Mouse (Mus musculus): ENCODE results near the gene Nudt19. TPM values are rescaled to one million over a fixed set of nuclear protein-coding genes. Genes with fewer than 3 reads are reported as not detected.
A peak's percentile ranks its signal among the peaks of the same experiment; 100 is the strongest.

The Nudt19 gene
- polyA plus RNA-seq (2014; fragmentation: Nextera tagmentation; extraction: Ambion mirVana): 63.7 and 65.5 TPM in 2 replicates

GRCm38 (mm10) chr7:35556205-35556603 is at the start of gene Nudt19:
TSS of gene Nudt19 (minus strand) at chr7:35556304.
- peak within 1 kb of the TSS; percentile 97 for H3K4me2 ChIP-seq (replicated peaks; ENCODE audit: low read depth, low read length)
- 0 out of 2 replicates have a peak, but pooled peaks cover 3% of the 10 kb centered on the region for H3K4me1 ChIP-seq (ENCODE audit: control insufficient read depth, insufficient read depth, low read length)
- no peaks in the 10 kb centered on the region for H3K9me3 ChIP-seq (ENCODE audit: control insufficient read depth, low read length)
- peak within 1 kb of the TSS; percentile 96 for H3K9ac ChIP-seq (ENCODE audit: low read depth, low read length)
- H3K27ac ChIP-seq (ENCODE audit: low read depth, low read length): peak within 1 kb of the TSS; percentile 97
- H3K27me3 ChIP-seq (ENCODE audit: control insufficient read depth, insufficient read depth, low read length): no peaks in the 10 kb centered on the region
- WGBS: 59% methylated on average over 4 of the region's 4 CpGs
- no peaks in the 10 kb centered on the region for H3K36me3 ChIP-seq (ENCODE audit: control insufficient read depth, insufficient read depth, low read length)
- peak within 1 kb of the TSS; percentile 80 for H3K4me3 ChIP-seq (ENCODE audit: low read length)
- ATAC-seq (ENCODE audit: low FRiP score, low TSS enrichment): no peak

GRCm38 (mm10) chr7:35602766-35603165 is 46.7 kb upstream of the Nudt19 start:
- WGBS: 98% methylated on average over 5 of the region's 5 CpGs
- ATAC-seq (ENCODE audit: low FRiP score, low TSS enrichment): no peak
- Histone ChIP-seq H3K4me1 (ENCODE audit: control insufficient read depth, insufficient read depth, low read length) (no peaks in the 10 kb centered on the region), H3K27ac (ENCODE audit: low read depth, low read length) (no peak overlapping the region), H3K9ac (ENCODE audit: low read depth, low read length) (no peak overlapping the region), H3K9me3 (ENCODE audit: control insufficient read depth, low read length) (no peaks in the 10 kb centered on the region), H3K4me3 (ENCODE audit: low read length) (no peak overlapping the region), H3K27me3 (ENCODE audit: control insufficient read depth, insufficient read depth, low read length) (no peaks in the 10 kb centered on the region), H3K36me3 (ENCODE audit: control insufficient read depth, insufficient read depth, low read length) (peaks cover 27% of the 10 kb centered on the region; the same call in 1 of the 2 replicates), H3K4me2 (replicated peaks; ENCODE audit: low read depth, low read length) (no peak overlapping the region)

- H3K4me1 ChIP-seq (ENCODE audit: control insufficient read depth, insufficient read depth, low read length): no peaks in the 10 kb centered on the region
- ATAC-seq (ENCODE audit: low FRiP score, low TSS enrichment): no peak
Observed at GRCm38 (mm10) chr7:35601106-35601505, 45.0 kb upstream of the Nudt19 start.

GRCm38 (mm10) chr7:35600031-35600430 is 43.9 kb upstream of the Nudt19 start:
- 95% methylated on average over 10 of the region's 10 CpGs for WGBS
- ATAC-seq (ENCODE audit: low FRiP score, low TSS enrichment): no peak
- H3K9me3 ChIP-seq (ENCODE audit: control insufficient read depth, low read length): no peaks in the 10 kb centered on the region
- H3K4me3 ChIP-seq (ENCODE audit: low read length): no peak overlapping the region
- no peaks in the 10 kb centered on the region for H3K27me3 ChIP-seq (ENCODE audit: control insufficient read depth, insufficient read depth, low read length)
- H3K4me2 ChIP-seq (replicated peaks; ENCODE audit: low read depth, low read length): no peak overlapping the region
- H3K4me1 ChIP-seq (ENCODE audit: control insufficient read depth, insufficient read depth, low read length): no peaks in the 10 kb centered on the region
- H3K36me3 ChIP-seq (ENCODE audit: control insufficient read depth, insufficient read depth, low read length): peaks cover 25% of the 10 kb centered on the region; the same call in 1 of the 2 replicates
- H3K27ac ChIP-seq (ENCODE audit: low read depth, low read length): no peak overlapping the region
- no peak overlapping the region for H3K9ac ChIP-seq (ENCODE audit: low read depth, low read length)

More at GRCm38 (mm10) chr7:35601106-35601505, 45.0 kb upstream of the Nudt19 start:
- H3K27me3 ChIP-seq (ENCODE audit: control insufficient read depth, insufficient read depth, low read length): no peaks in the 10 kb centered on the region
- H3K4me3 ChIP-seq (ENCODE audit: low read length): no peak overlapping the region
- peaks cover 21% of the 10 kb centered on the region; the same call in 1 of the 2 replicates for H3K36me3 ChIP-seq (ENCODE audit: control insufficient read depth, insufficient read depth, low read length)
- 89% methylated on average over 6 of the region's 6 CpGs for WGBS
- H3K27ac ChIP-seq (ENCODE audit: low read depth, low read length): no peak overlapping the region
- H3K9me3 ChIP-seq (ENCODE audit: control insufficient read depth, low read length): no peaks in the 10 kb centered on the region
- H3K9ac ChIP-seq (ENCODE audit: low read depth, low read length): no peak overlapping the region
- H3K4me2 ChIP-seq (replicated peaks; ENCODE audit: low read depth, low read length): no peak overlapping the region

GRCm38 (mm10) chr7:35599492-35599891 is 43.4 kb upstream of the Nudt19 start:
- Histone ChIP-seq H3K27ac (ENCODE audit: low read depth, low read length) (no peak overlapping the region), H3K4me2 (replicated peaks; ENCODE audit: low read depth, low read length) (no peak overlapping the region), H3K4me1 (ENCODE audit: control insufficient read depth, insufficient read depth, low read length) (no peaks in the 10 kb centered on the region), H3K9me3 (ENCODE audit: control insufficient read depth, low read length) (no peaks in the 10 kb centered on the region), H3K27me3 (ENCODE audit: control insufficient read depth, insufficient read depth, low read length) (no peaks in the 10 kb centered on the region), H3K36me3 (ENCODE audit: control insufficient read depth, insufficient read depth, low read length) (peaks cover 25% of the 10 kb centered on the region; the same call in 1 of the 2 replicates), H3K4me3 (ENCODE audit: low read length) (no peak overlapping the region), H3K9ac (ENCODE audit: low read depth, low read length) (no peak overlapping the region)
- no peak for ATAC-seq (ENCODE audit: low FRiP score, low TSS enrichment)
- 96% methylated on average over 9 of the region's 9 CpGs for WGBS

- Histone ChIP-seq H3K9me3 (ENCODE audit: control insufficient read depth, low read length) (no peaks in the 10 kb centered on the region), H3K27me3 (ENCODE audit: control insufficient read depth, insufficient read depth, low read length) (no peaks in the 10 kb centered on the region), H3K36me3 (ENCODE audit: control insufficient read depth, insufficient read depth, low read length) (peaks cover 29% of the 10 kb centered on the region), H3K4me2 (replicated peaks; ENCODE audit: low read depth, low read length) (no peak overlapping the region), H3K27ac (ENCODE audit: low read depth, low read length) (no peak overlapping the region), H3K4me1 (ENCODE audit: control insufficient read depth, insufficient read depth, low read length) (no peaks in the 10 kb centered on the region), H3K9ac (ENCODE audit: low read depth, low read length) (no peak overlapping the region), H3K4me3 (ENCODE audit: low read length) (no peak overlapping the region)
- WGBS: 92% methylated on average over 5 of the region's 5 CpGs
- no peak for ATAC-seq (ENCODE audit: low FRiP score, low TSS enrichment)
Observed at GRCm38 (mm10) chr7:35594311-35594710, 38.2 kb upstream of the Nudt19 start.

GRCm38 (mm10) chr7:35590731-35591191 is 34.7 kb upstream of the Nudt19 start:
- Histone ChIP-seq H3K4me1 (ENCODE audit: control insufficient read depth, insufficient read depth, low read length) (peaks cover 10% of the 10 kb centered on the region), H3K9me3 (ENCODE audit: control insufficient read depth, low read length) (no peaks in the 10 kb centered on the region), H3K27ac (ENCODE audit: low read depth, low read length) (no peak overlapping the region), H3K9ac (ENCODE audit: low read depth, low read length) (no peak overlapping the region), H3K4me2 (replicated peaks; ENCODE audit: low read depth, low read length) (no peak overlapping the region), H3K4me3 (ENCODE audit: low read length) (no peak overlapping the region), H3K27me3 (ENCODE audit: control insufficient read depth, insufficient read depth, low read length) (no peaks in the 10 kb centered on the region), H3K36me3 (ENCODE audit: control insufficient read depth, insufficient read depth, low read length) (peaks cover 26% of the 10 kb centered on the region)
- 83% methylated on average over 10 of the region's 10 CpGs for WGBS
- no peak for ATAC-seq (ENCODE audit: low FRiP score, low TSS enrichment)

GRCm38 (mm10) chr7:35589485-35589884 is 33.4 kb upstream of the Nudt19 start:
- 73% methylated on average over 7 of the region's 7 CpGs for WGBS
- Histone ChIP-seq H3K4me2 (replicated peaks; ENCODE audit: low read depth, low read length) (no peak overlapping the region), H3K4me1 (ENCODE audit: control insufficient read depth, insufficient read depth, low read length) (peaks cover 12% of the 10 kb centered on the region), H3K9ac (ENCODE audit: low read depth, low read length) (no peak overlapping the region), H3K27me3 (ENCODE audit: control insufficient read depth, insufficient read depth, low read length) (peaks cover 7% of the 10 kb centered on the region), H3K36me3 (ENCODE audit: control insufficient read depth, insufficient read depth, low read length) (peaks cover 23% of the 10 kb centered on the region), H3K4me3 (ENCODE audit: low read length) (no peak overlapping the region), H3K27ac (ENCODE audit: low read depth, low read length) (no peak overlapping the region), H3K9me3 (ENCODE audit: control insufficient read depth, low read length) (no peaks in the 10 kb centered on the region)
- ATAC-seq (ENCODE audit: low FRiP score, low TSS enrichment): no peak

GRCm38 (mm10) chr7:35588680-35589428 is 32.8 kb upstream of the Nudt19 start:
- no peak for ATAC-seq (ENCODE audit: low FRiP score, low TSS enrichment)
- Histone ChIP-seq H3K4me1 (ENCODE audit: control insufficient read depth, insufficient read depth, low read length) (peaks cover 17% of the 10 kb centered on the region), H3K4me3 (ENCODE audit: low read length) (no peak overlapping the region), H3K9ac (ENCODE audit: low read depth, low read length) (no peak overlapping the region), H3K4me2 (replicated peaks; ENCODE audit: low read depth, low read length) (no peak overlapping the region), H3K9me3 (ENCODE audit: control insufficient read depth, low read length) (no peaks in the 10 kb centered on the region), H3K27me3 (ENCODE audit: control insufficient read depth, insufficient read depth, low read length) (peaks cover 13% of the 10 kb centered on the region), H3K36me3 (ENCODE audit: control insufficient read depth, insufficient read depth, low read length) (peaks cover 23% of the 10 kb centered on the region), H3K27ac (ENCODE audit: low read depth, low read length) (no peak overlapping the region)
- WGBS: 87% methylated on average over 9 of the region's 9 CpGs
